Mouse (Mus musculus) heart, postnatal 0 days (tissue): ENCODE measurements around the gene Sipa1l2. TPM values are rescaled to one million over a fixed set of nuclear protein-coding genes. Genes with fewer than 3 reads are reported as not detected.

Experiments used
- ATAC-seq: fragments of 200-750 bp; cut with Nextera tagmentation; 2 replicates; pipeline ENCODE4 v1.8.0; 2017; ENCODE audit warnings: low read depth, moderate number of reproducible peaks, moderate library complexity; ENCODE audit not compliant: insufficient read depth
- DNase-seq: peaks from one replicate; pipeline ENCODE4 v3.0.0-alpha.2; 2016; ENCODE audit warnings: low spot score
- H3K27ac ChIP-seq: fragments of 300-500 bp; sonication (generic); 2 replicates; pipeline ENCODE4 v1.5.1; 2014; ENCODE audit warnings: low read depth, mild to moderate bottlenecking
- H3K27me3 ChIP-seq: fragments of 300-500 bp; sonication (generic); 2 replicates; pipeline ENCODE4 v1.6.1; 2014; ENCODE audit warnings: low read length, mixed read lengths; ENCODE audit not compliant: control insufficient read depth, insufficient read depth
- H3K36me3 ChIP-seq: fragments of 300-500 bp; sonication (generic); replicated peaks from 2 replicates; pipeline ENCODE4 v1.6.1; 2014; ENCODE audit warnings: low read length, mixed read lengths; ENCODE audit not compliant: control insufficient read depth, insufficient read depth
- H3K4me1 ChIP-seq: fragments of 300-500 bp; sonication (generic); 2 replicates; pipeline ENCODE4 v1.6.1; 2014; ENCODE audit warnings: antibody characterized with exemption; ENCODE audit not compliant: control insufficient read depth, insufficient read depth
- H3K4me2 ChIP-seq: fragments of 300-500 bp; sonication (generic); 2 replicates; pipeline ENCODE4 v1.6.1; 2014; ENCODE audit warnings: low read depth, mild to moderate bottlenecking, low read length, moderate library complexity
- H3K4me3 ChIP-seq: fragments of 300-500 bp; sonication (generic); 2 replicates; pipeline ENCODE4 v1.5.1; 2014; ENCODE audit warnings: low read depth, low read length
- H3K9ac ChIP-seq: fragments of 300-500 bp; sonication (generic); replicated peaks from 2 replicates; pipeline ENCODE4 v1.6.1; 2014; ENCODE audit warnings: low read depth, low read length, mixed read lengths
- H3K9me3 ChIP-seq: fragments of 300-500 bp; sonication (generic); replicated peaks from 2 replicates; pipeline ENCODE4 v1.6.1; 2016; ENCODE audit warnings: low read length; ENCODE audit not compliant: control insufficient read depth
- CTCF ChIP-seq: IDR thresholded peaks from 2 replicates; pipeline ENCODE4 v1.5.1; 2016; ENCODE audit warnings: antibody characterized with exemption, control low read depth, low read depth
- EP300 ChIP-seq: IDR thresholded peaks from 2 replicates; pipeline ENCODE4 v1.6.1; 2016; ENCODE audit warnings: antibody characterized with exemption, low read depth
- WGBS: fragments of 180-500 bp; shearing (Covaris S2); extraction: QIAGEN DNeasy Blood & Tissue Kit; methylation state at CpG from one replicate; pipeline ENCODE4 v1.1.7; 2014; 5-methylcytosine and 5-hydroxymethylcytosine counted together
- polyA plus RNA-seq: library from polyadenylated mRNA; unstranded; fragments of >200 nt; fragmentation: Nextera tagmentation; extraction: Ambion mirVana; gene quantifications from 2 replicates; pipeline ENCODE4 v1.2.1, GENCODE M21; 2015
- total RNA-seq: library from RNA; depleted of rRNA; stranded (reverse); fragments of >200 nt; gene quantifications from 2 replicates; pipeline ENCODE4 v1.2.3, GENCODE M21; 2014; ENCODE audit warnings: low replicate concordance

The Sipa1l2 gene
- total and polyA plus RNA-seq, 2 experiments from 2014 or later: 13.6 to 65.8 TPM

DNA sequence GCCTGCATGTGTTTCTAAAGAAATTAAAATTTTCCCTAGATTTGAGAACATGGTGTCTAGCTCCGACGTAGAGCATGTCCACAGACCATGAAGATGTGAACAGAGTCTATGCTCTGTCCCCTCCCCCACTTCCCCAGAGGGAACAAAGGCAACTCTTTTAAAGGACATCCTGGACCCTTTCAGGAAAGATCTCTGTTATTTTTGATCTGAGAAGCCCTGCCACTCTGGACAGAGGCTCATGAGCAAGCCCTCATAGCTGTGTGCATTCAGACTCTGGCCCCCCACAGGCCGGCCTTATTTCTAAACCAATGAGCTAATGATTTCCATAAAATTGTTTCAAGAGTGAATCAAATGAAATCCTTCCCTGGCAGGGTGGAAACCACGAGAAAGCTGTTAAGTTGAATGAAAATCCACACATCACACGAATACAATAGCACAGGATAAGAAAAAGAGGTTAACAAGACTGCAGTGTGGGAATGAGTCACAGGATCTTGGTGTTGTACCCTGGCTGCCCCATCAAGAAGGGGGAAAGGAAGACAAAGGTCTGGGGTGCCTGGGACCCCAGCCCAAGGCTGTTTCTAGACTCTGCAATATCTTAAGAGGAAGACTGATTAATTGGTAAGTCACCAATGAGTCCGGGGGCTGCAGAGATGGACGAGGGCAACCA is 84.9 kb downstream of the Sipa1l2 start:
- Histone ChIP-seq H3K4me3 (no peak overlapping the region), H3K4me2 (no peak overlapping the region), H3K36me3 (peaks cover 48% of the 10 kb centered on the region), H3K9ac (no peak overlapping the region), H3K27me3 (no peaks in the 10 kb centered on the region), H3K4me1 (peaks cover 23% of the 10 kb centered on the region), H3K27ac (peak overlapping the region; percentile 3; the same call in 1 of the 2 replicates), H3K9me3 (no peaks in the 10 kb centered on the region)
- ATAC-seq (no peak), DNase-seq (no peak)
- no peak for TF ChIP-seq EP300
- TF ChIP-seq CTCF: no peak
- WGBS: 48% methylated on average over 7 of the region's 7 CpGs

DNA sequence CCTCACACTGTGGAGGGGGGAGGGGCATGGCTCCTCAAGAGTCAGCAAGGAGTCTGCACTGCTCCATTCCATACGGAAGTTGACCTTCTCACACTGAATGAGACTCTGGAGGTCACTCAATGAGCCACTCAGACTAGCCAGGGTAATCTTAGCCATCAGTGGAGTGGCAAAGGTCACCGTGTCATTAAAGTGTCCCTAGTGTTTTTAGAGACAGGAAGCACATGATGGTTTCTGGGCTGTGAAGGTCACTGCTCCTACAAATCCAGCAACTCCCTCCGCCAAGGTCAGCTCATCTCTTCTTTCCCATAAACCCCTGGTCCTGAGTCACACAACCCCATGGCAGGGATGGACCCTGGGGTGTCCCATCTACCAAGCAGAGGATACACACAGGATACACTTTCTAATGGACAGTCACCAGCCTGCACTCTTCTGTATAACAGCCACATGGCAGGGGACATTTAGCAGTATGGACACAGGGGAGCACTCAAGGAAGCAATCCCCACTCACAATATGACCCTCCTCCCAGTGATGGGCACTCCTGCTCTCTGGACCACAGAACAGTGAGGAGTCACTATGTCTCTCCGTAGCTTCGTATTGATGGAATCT is 87.0 kb downstream of the Sipa1l2 start:
- peaks cover 61% of the 10 kb centered on the region for H3K36me3 ChIP-seq
- DNase-seq: no peak

DNA sequence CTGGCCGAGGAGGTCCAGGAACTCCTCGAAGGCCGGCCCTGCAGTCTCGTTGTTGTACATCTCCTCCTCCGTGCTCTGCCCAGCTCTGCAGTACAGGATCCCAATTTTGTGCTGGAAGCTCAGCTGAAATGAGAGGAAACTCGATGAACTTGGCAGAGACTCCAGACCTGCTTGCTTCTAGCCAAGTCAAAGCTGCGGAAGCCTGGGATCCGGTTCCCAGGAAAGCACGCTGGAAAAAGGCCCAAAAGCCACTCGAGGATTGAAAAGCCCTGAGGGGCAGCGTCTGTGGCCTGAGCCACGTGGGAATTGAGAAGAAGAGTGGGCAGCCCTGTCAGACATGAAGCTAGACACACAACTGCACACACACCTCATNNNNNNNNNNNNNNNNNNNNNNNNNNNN is 94.7 kb downstream of the Sipa1l2 start:
- peak overlapping the region; percentile 28; the same call in 1 of the 2 replicates for H3K27ac ChIP-seq
- no peaks in the 10 kb centered on the region for H3K27me3 ChIP-seq
- H3K9ac ChIP-seq: no peak overlapping the region
- H3K4me2 ChIP-seq: no peak overlapping the region
- no peaks in the 10 kb centered on the region for H3K9me3 ChIP-seq
- no peaks in the 10 kb centered on the region for H3K4me1 ChIP-seq
- H3K36me3 ChIP-seq: peaks cover 68% of the 10 kb centered on the region
- no peak overlapping the region for H3K4me3 ChIP-seq
- no peak for DNase-seq
- 56% methylated on average over 12 of the region's 12 CpGs for WGBS
- TF ChIP-seq EP300 (no peak), CTCF (no peak)
- no peak for ATAC-seq

More for the DNA sequence above, 87.0 kb downstream of the Sipa1l2 start:
- Histone ChIP-seq H3K27ac (no peak overlapping the region), H3K4me1 (peaks cover 13% of the 10 kb centered on the region), H3K4me2 (no peak overlapping the region), H3K9me3 (no peaks in the 10 kb centered on the region), H3K27me3 (no peaks in the 10 kb centered on the region), H3K9ac (no peak overlapping the region), H3K4me3 (no peak overlapping the region)
- TF ChIP-seq CTCF: no peak
- no peak for TF ChIP-seq EP300
- ATAC-seq: no peak
- 74% methylated on average over 5 of the region's 5 CpGs for WGBS

DNA sequence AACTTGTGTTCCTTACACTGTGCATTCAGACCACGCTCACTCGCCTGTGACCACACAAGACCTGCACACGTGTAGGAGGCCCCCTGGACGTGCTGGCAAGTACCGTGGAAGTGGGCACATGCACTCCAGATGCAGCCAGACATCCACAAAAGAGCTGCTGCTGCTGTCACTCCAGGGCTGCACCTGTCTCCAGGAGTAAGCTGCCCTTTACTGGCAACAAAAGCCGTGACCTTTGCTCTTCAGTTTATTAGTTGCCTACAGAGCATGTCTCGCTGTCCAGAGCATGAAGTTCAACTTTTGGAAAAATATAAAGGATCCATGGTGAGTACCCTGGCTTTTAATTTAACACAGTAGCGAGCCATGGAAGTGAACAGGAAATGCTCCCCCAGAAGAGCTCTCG is 98.2 kb downstream of the Sipa1l2 start:
- DNase-seq (no peak), ATAC-seq (no peak)
- H3K36me3 ChIP-seq: peaks cover 74% of the 10 kb centered on the region
- WGBS: 82% methylated on average over 9 of the region's 9 CpGs
- no peak overlapping the region for H3K27ac ChIP-seq
- no peak overlapping the region for H3K4me2 ChIP-seq
- no peak overlapping the region for H3K9ac ChIP-seq
- H3K9me3 ChIP-seq: no peaks in the 10 kb centered on the region
- no peak for TF ChIP-seq CTCF
- TF ChIP-seq EP300: no peak
- H3K27me3 ChIP-seq: no peaks in the 10 kb centered on the region
- no peaks in the 10 kb centered on the region for H3K4me1 ChIP-seq
- H3K4me3 ChIP-seq: no peak overlapping the region

DNA sequence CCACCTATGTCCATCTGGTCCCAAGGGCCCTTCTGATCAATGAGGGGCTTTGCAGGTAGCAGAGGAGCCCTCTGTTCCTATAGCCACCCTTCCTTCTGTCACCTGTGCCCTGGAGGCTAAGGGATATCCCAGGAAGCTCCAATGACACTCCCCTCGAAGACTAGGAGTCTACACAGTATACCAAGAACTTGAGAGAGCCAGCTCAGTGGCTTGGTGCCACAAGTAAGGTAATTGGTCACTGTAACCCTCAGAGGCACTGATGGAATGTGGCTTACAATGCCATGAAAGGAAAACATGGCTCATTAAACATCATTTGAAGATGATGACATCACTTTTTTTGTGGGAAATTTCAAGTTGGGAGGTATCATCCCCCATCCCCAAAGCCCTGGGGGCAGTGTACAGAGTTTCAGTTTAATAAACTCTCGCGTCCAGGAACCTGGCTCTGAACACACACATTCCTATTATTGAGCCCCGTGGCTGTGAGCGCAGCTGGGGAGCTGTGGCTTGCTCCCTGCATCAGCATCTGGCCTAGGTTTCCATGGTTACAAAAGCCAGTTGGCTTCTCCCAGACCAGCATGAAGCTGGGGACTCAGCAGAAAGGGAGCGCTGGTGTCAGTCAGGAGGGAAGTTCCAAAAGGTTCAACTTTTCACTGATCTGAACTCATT is 104.3 kb downstream of the Sipa1l2 start:
- Histone ChIP-seq H3K4me1 (peaks cover 16% of the 10 kb centered on the region), H3K9me3 (no peaks in the 10 kb centered on the region), H3K4me3 (no peak overlapping the region), H3K27me3 (no peaks in the 10 kb centered on the region), H3K27ac (no peak overlapping the region), H3K4me2 (no peak overlapping the region), H3K36me3 (peaks cover 63% of the 10 kb centered on the region), H3K9ac (no peak overlapping the region)
- ATAC-seq (no peak), DNase-seq (no peak)
- TF ChIP-seq CTCF (no peak), EP300 (no peak)
- 70% methylated on average over 6 of the region's 6 CpGs for WGBS
